16 mouse cellular contexts compared by ENCODE assay signal in genomic region chrX:136590897-136591257, GRCm38 (mm10). TPM values are rescaled to one million over a fixed set of nuclear protein-coding genes. Genes with fewer than 3 reads are reported as not detected.
DNase-seq lines count a peak whose midpoint lies in the region; ATAC-seq and TF ChIP-seq lines count a peak whose summit lies in the region.
"Had no signal": no experiment of that assay in that cellular context is flagged by ENCODE, and none has a peak within 500 bp of the region (broad histone marks: within the 10 kb centered on the region; RNA-seq: fewer than 3 reads in every experiment).

No protein-coding gene starts in this region.

- no peak overlapping the region for H3K9ac ChIP-seq in kidney, embryonic 15.5 days
- H3K9ac ChIP-seq in forebrain, embryonic 11.5 days (ENCODE audit: low read length), result no peak overlapping the region; the same call in 1 of the 2 replicates
- H3K9ac ChIP-seq in hindbrain, embryonic 15.5 days, result peak overlapping the region; percentile 40
- H3K9ac ChIP-seq in neural tube, embryonic 13.5 days, result peak overlapping the region; percentile 64
- no peak overlapping the region for H3K9ac ChIP-seq in lung, postnatal 0 days (replicated peaks; ENCODE audit: low read depth)

- no peak for ATAC-seq in kidney, embryonic 15.5 days (replicated peaks; ENCODE audit: low FRiP score)
- ATAC-seq in forebrain, embryonic 11.5 days (replicated peaks; ENCODE audit: low FRiP score), result no peak; the same call in 1 of the 2 replicates
- peak; percentile 85 for ATAC-seq in hindbrain, embryonic 15.5 days (ENCODE audit: low FRiP score, low read depth)
- peak; percentile 78; the same call in 1 of the 2 replicates for ATAC-seq in neural tube, embryonic 13.5 days (ENCODE audit: low read depth)
- ATAC-seq in lung, postnatal 0 days, result no peak

- peaks cover 5% of the 10 kb centered on the region; the same call in 1 of the 2 replicates for H3K27me3 ChIP-seq in kidney, embryonic 15.5 days
- no peaks in the 10 kb centered on the region for H3K27me3 ChIP-seq in forebrain, embryonic 11.5 days (ENCODE audit: control insufficient read depth, insufficient read depth, low read length)
- no peaks in the 10 kb centered on the region for H3K27me3 ChIP-seq in hindbrain, embryonic 15.5 days
- H3K27me3 ChIP-seq in neural tube, embryonic 13.5 days, result no peaks in the 10 kb centered on the region
- no peaks in the 10 kb centered on the region for H3K27me3 ChIP-seq in lung, postnatal 0 days (replicated peaks; ENCODE audit: insufficient read depth, low read length)

- no peak overlapping the region for H3K27ac ChIP-seq in kidney, embryonic 15.5 days
- H3K27ac ChIP-seq in forebrain, embryonic 11.5 days (ENCODE audit: low read depth, low read length), result peak overlapping the region; percentile 50; the same call in 1 of the 2 replicates
- peak overlapping the region; percentile 89 for H3K27ac ChIP-seq in hindbrain, embryonic 15.5 days (replicated peaks)
- H3K27ac ChIP-seq in neural tube, embryonic 13.5 days (replicated peaks), result peak overlapping the region; percentile 82
- no peak overlapping the region for H3K27ac ChIP-seq in lung, postnatal 0 days (ENCODE audit: low read length)
- H3K27ac ChIP-seq: kidney, postnatal 0 days had no signal

- peak overlapping the region; percentile 27; the same call in 1 of the 2 replicates for H3K4me2 ChIP-seq in kidney, embryonic 15.5 days
- peak overlapping the region; percentile 42; the same call in 1 of the 2 replicates for H3K4me2 ChIP-seq in forebrain, embryonic 11.5 days (ENCODE audit: low read depth, low read length, severe bottlenecking)
- H3K4me2 ChIP-seq in hindbrain, embryonic 15.5 days, result peak overlapping the region; percentile 51
- peak overlapping the region; percentile 50 for H3K4me2 ChIP-seq in neural tube, embryonic 13.5 days
- no peak overlapping the region for H3K4me2 ChIP-seq in lung, postnatal 0 days (replicated peaks; ENCODE audit: low read depth, low read length)

- no peak for DNase-seq in kidney, adult 9 months
- no peak for DNase-seq in forebrain, embryonic 11.5 days (ENCODE audit: low spot score)
- DNase-seq in spleen, postnatal 36 days (ENCODE audit: low spot score in 2 of 2), result no peak
- no peak for DNase-seq in lung, postnatal 0 days (ENCODE audit: low spot score)
- DNase-seq in gastrocnemius, postnatal 25 days, result no peak
- DNase-seq: heart, adult 11 months; heart, postnatal 14 days; liver had no signal

- WGBS in kidney, embryonic 15.5 days, result 29% methylated on average over 2 of the region's 2 CpGs
- WGBS in forebrain, embryonic 11.5 days, result 19% methylated on average over 2 of the region's 2 CpGs
- 10% methylated on average over 2 of the region's 2 CpGs for WGBS in hindbrain, embryonic 15.5 days
- WGBS in neural tube, embryonic 13.5 days, result 22% methylated on average over 2 of the region's 2 CpGs
- WGBS in lung, postnatal 0 days, result 31% methylated on average over 2 of the region's 2 CpGs

- H3K9me3 ChIP-seq in kidney, embryonic 15.5 days (replicated peaks), result no peaks in the 10 kb centered on the region
- no peaks in the 10 kb centered on the region for H3K9me3 ChIP-seq in forebrain, embryonic 11.5 days (ENCODE audit: control insufficient read depth, low read length)
- no peaks in the 10 kb centered on the region for H3K9me3 ChIP-seq in hindbrain, embryonic 15.5 days
- no peaks in the 10 kb centered on the region for H3K9me3 ChIP-seq in neural tube, embryonic 13.5 days
- no peaks in the 10 kb centered on the region for H3K9me3 ChIP-seq in lung, postnatal 0 days (ENCODE audit: low read length)

- no peak for TF ChIP-seq EP300 in lung, postnatal 0 days (IDR thresholded peaks at IDR 0.05)

- H3K4me3 ChIP-seq in kidney, embryonic 15.5 days (replicated peaks), result no peak overlapping the region
- H3K4me3 ChIP-seq in forebrain, embryonic 11.5 days (ENCODE audit: low read depth, low read length), result peak overlapping the region; percentile 25; the same call in 1 of the 2 replicates
- H3K4me3 ChIP-seq in hindbrain, embryonic 15.5 days, result peak overlapping the region; percentile 45
- H3K4me3 ChIP-seq in neural tube, embryonic 13.5 days, result peak overlapping the region; percentile 39
- no peak overlapping the region for H3K4me3 ChIP-seq in lung, postnatal 0 days (ENCODE audit: low read depth, low read length)

- no peak for TF ChIP-seq CTCF in lung, postnatal 0 days (IDR thresholded peaks at IDR 0.05)

- no peaks in the 10 kb centered on the region for H3K36me3 ChIP-seq in kidney, embryonic 15.5 days
- H3K36me3 ChIP-seq in forebrain, embryonic 11.5 days (ENCODE audit: control insufficient read depth, insufficient read depth, low read length), result no peaks in the 10 kb centered on the region
- H3K36me3 ChIP-seq in hindbrain, embryonic 15.5 days, result no peaks in the 10 kb centered on the region
- H3K36me3 ChIP-seq in neural tube, embryonic 13.5 days, result no peaks in the 10 kb centered on the region
- no peaks in the 10 kb centered on the region for H3K36me3 ChIP-seq in lung, postnatal 0 days (ENCODE audit: insufficient read depth, low read length)

- H3K4me1 ChIP-seq in kidney, embryonic 15.5 days, result no peaks in the 10 kb centered on the region
- no peaks in the 10 kb centered on the region for H3K4me1 ChIP-seq in forebrain, embryonic 11.5 days (replicated peaks; ENCODE audit: control insufficient read depth, insufficient read depth, low read length)
- no peaks in the 10 kb centered on the region for H3K4me1 ChIP-seq in hindbrain, embryonic 15.5 days (replicated peaks)
- H3K4me1 ChIP-seq in neural tube, embryonic 13.5 days (replicated peaks), result no peaks in the 10 kb centered on the region
- H3K4me1 ChIP-seq in lung, postnatal 0 days (ENCODE audit: insufficient read depth, low read depth, low read length), result no peaks in the 10 kb centered on the region

RNA-seq across cellular contexts. Expression of gene Tceal3, which starts 0.2 kb away (rescaled TPM):
- 9.2 and 10.5 TPM in 2 replicates for polyA plus RNA-seq in kidney, embryonic 15.5 days (2015; fragmentation: Nextera tagmentation; extraction: Ambion mirVana)
- polyA plus RNA-seq in forebrain, embryonic 11.5 days (2014; fragmentation: Nextera tagmentation; extraction: Ambion mirVana), result 9.9 and 12.7 TPM in 2 replicates
- polyA plus RNA-seq in hindbrain, embryonic 15.5 days (2015; fragmentation: Nextera tagmentation; extraction: Ambion mirVana), result 78.2 and 87.9 TPM in 2 replicates
- polyA plus RNA-seq in neural tube, embryonic 13.5 days (2015; fragmentation: Nextera tagmentation; extraction: Ambion mirVana), result 48.5 and 57.7 TPM in 2 replicates
- 2.1 and 3.1 TPM in 2 replicates for polyA plus RNA-seq in lung, postnatal 0 days (2015; fragmentation: Nextera tagmentation; extraction: Ambion mirVana)
- 1 to 10 TPM in 1 of 2 experiments, under 1 TPM in 1; 0.80 to 1.3 TPM for total RNA-seq in gastrocnemius, postnatal 25 days (2021)
- total RNA-seq: monocyte, adult 5-6 weeks had no signal

RNA-seq across cellular contexts. Expression of gene Kir3dl2, which starts 47.0 kb away (rescaled TPM):
- not detected in 2 replicates for polyA plus RNA-seq in kidney, embryonic 15.5 days (2015; fragmentation: Nextera tagmentation; extraction: Ambion mirVana)
- not detected in 2 replicates for polyA plus RNA-seq in forebrain, embryonic 11.5 days (2014; fragmentation: Nextera tagmentation; extraction: Ambion mirVana)
- 0.14 TPM in 1 of 2 replicates, not detected in the other for polyA plus RNA-seq in hindbrain, embryonic 15.5 days (2015; fragmentation: Nextera tagmentation; extraction: Ambion mirVana)
- not detected in 2 replicates for polyA plus RNA-seq in neural tube, embryonic 13.5 days (2015; fragmentation: Nextera tagmentation; extraction: Ambion mirVana)
- not detected in 2 replicates for polyA plus RNA-seq in lung, postnatal 0 days (2015; fragmentation: Nextera tagmentation; extraction: Ambion mirVana)
- total RNA-seq in gastrocnemius, postnatal 25 days (2021), result not detected
- total RNA-seq: heart, postnatal 14 days; monocyte, adult 5-6 weeks had no signal
- polyA plus RNA-seq: C2C12; kidney, postnatal 0 days; lung, embryonic 16.5 days; urinary bladder, adult 2 months had no signal

Comparison
In these comparisons a context has a peak if more than half of its experiments do, and no peak if none do; other contexts are left out.
1. ATAC-seq: peak in hindbrain, embryonic 15.5 days (single experiment) and neural tube, embryonic 13.5 days (single experiment); none in kidney, embryonic 15.5 days (single experiment), forebrain, embryonic 11.5 days (single experiment) and lung, postnatal 0 days (single experiment).
2. H3K27ac ChIP-seq: peak in forebrain, embryonic 11.5 days (single experiment), hindbrain, embryonic 15.5 days (single experiment) and neural tube, embryonic 13.5 days (single experiment); none in kidney, embryonic 15.5 days (single experiment) and lung, postnatal 0 days (single experiment).
3. H3K4me3 ChIP-seq: peak in forebrain, embryonic 11.5 days (single experiment), hindbrain, embryonic 15.5 days (single experiment) and neural tube, embryonic 13.5 days (single experiment); none in kidney, embryonic 15.5 days (single experiment) and lung, postnatal 0 days (single experiment).
4. H3K9ac ChIP-seq: peak in hindbrain, embryonic 15.5 days (single experiment) and neural tube, embryonic 13.5 days (single experiment); none in kidney, embryonic 15.5 days (single experiment), forebrain, embryonic 11.5 days (single experiment) and lung, postnatal 0 days (single experiment).